Mouse (Mus musculus) embryo, embryonic 10.5 days (tissue): Measurements from ENCODE around the gene Raly.
A peak's percentile ranks its signal among the peaks of the same experiment; 100 is the strongest.

ENCODE experiments used
- DNase-seq: peaks from one replicate; pipeline ENCODE4 v3.0.0-alpha.2; 2015; ENCODE audit warnings: low spot score

The Raly gene

DNA sequence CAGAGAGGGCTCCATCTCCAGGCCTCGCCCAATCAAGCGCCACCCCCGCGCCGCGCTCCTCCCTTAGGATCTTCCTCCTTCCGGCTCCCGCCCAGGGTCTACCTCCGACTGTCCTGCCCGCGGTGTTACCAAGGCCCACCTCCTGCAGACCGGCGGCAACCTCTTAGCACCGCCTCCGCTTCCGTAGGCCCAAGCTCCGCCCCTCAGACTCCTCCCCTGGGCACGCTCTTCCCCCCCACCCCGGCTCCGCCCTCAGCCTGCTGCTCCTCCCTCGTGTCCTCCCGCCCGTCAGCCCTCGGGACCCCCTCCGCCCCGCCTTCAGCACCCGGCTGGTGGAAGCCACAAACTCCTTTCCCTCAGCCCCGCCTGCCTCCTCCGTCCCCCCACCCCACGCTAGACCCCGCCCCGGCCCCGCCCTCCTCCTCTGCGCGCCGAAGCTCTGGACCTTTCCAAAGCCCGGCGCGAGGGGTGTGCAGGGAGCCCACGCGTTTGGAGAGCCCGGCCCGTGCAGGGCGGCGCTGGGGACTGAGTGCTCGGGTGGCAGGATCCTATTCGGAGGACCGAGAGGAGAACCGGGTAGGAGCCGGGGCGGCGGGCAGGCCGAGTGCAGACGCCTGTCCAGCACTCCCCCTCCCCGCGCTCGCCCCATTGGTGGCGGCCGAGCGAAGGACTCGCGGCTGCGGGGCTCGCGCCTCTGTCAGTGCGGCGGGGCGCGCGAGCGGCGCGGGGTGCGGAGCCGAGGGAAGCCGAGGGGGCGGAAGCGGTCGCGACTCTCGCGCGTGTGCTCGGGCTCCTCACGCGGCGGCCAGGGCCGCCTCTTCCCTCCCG, at the start of gene Raly, which contains the start of gene a:
Gene Raly (plus strand): TSS at position 441 of the 828 bp plus-strand sequence.
Gene a (plus strand): TSS at position 747 of the 828 bp plus-strand sequence.
- DNase-seq, result peak; percentile 98

GRCm38 (mm10) chr2:154742911-154743819, 47.7 kb upstream of the Raly start:
- DNase-seq, result peak; percentile 54

DNA sequence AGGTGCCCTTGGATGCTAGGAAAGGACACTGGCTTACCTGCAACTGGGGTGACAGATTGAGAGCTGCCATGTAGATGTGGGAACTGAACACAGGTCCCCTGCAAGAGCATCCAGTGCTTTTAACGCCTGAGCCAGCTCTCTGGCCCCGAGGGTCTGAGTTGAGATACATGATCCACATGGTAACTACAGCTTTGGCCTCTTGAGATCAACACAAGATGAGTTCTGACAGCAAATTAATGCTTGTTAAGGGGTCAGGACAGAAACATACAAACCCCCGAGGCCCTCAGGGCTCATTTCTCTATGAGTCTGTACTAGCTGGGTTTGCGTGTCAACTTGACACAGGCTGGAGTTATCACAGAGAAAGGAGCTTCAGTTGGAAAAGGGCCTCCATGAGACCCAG, 47.0 kb upstream of the Raly start:
- DNase-seq, result peak; percentile 35

- DNase-seq, result no peak
These were observed 42.5 kb upstream of the Raly start for GRCm38 (mm10) chr2:154748383-154748782.

DNA sequence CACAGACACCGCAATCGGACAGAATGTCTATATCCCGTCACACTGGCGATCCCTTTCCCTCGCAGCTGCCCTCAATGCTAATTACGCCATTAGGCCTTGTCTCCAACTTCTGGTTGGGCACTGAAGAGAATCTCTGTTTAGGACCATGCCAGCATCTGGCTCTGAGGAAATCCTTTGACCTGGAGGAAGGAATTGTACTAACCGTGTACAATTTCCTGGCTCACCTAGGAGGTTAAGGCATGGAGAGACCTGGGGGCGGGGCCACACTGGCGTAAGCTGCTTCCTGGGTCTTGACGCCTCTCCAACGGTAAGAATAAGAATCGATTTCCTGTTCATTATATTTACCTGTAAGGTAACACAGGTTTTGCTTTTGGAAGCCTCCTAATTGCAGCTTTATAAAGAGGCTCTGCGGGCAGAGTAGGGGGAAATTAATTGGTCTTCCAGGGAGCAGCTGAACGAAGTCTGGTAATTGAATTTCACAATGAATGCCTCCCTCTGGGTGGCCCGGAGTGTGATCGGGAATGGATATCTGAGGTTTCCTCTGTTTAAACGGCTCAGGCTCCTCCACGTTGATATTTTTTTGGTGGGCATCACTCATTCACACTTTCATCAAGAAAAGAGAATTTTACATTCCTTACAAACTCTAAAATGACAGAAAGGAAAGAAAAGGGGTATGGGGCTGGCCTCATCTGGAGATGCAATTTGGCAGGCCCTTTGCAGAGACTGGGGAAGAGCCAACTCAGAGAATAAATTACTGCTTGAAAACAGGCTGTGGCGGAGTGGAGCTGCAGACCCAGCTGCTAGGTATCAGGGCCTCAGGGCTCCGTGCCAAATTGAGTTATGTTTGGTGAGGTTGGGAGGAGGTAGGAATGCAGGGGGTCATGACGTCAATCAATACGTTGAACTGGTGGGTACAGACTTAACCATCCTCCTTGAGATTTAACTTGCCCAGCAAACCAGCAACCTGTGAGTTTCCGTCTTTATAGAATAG, 41.6 kb upstream of the Raly start:
- DNase-seq, result peak; percentile 59

- DNase-seq, result no peak
These were observed 39.0 kb upstream of the Raly start for GRCm38 (mm10) chr2:154751924-154752323.

DNA sequence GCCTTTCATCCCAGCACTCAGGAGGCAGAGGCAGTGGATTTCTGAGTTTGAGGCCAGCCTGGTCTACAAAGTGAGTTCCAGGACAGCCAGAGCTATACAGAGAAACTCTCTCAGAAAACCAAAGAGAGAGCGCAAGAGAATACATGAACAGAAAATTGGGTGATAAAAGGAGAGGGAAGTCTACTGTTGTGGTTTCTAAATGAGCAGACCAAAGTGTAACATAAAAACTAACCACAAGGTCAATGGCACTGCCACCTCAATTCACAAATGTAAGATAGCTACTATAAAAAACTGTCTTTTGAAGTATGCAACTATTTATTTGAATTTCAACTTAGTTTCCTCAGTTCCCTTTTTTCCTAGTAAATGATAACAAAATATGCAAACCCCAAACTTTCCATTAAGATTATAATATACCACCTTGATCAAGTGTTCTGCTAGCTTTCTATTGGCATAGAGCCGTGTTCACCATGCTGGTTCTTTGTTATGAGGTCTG, 36.8 kb upstream of the Raly start:
- DNase-seq, result no peak

GRCm38 (mm10) chr2:154755791-154756190, 35.1 kb upstream of the Raly start:
- DNase-seq, result no peak

DNA sequence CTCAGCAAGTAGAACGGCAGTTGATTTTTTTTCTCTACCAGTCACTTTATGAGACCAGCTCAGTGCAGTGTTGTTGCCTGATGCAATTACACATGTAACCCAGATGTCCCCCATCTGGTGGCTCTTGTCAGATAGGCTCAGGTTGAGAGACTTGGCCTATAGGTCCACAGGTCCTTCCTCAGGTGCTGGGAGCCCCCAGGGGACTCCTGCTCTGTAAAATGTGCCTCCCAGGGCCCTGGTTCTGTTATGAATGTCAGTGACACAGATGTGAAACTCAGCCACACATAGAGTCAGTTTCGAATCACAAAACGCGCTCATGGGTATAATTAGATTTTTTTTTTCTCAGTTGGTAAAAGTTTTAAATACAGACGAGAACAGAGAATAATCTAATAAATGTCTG, 33.2 kb upstream of the Raly start:
- no peak for DNase-seq

- DNase-seq, result no peak
These were observed 32.4 kb upstream of the Raly start for GRCm38 (mm10) chr2:154758454-154758853.

GRCm38 (mm10) chr2:154763226-154763625, 27.7 kb upstream of the Raly start:
- no peak for DNase-seq

DNA sequence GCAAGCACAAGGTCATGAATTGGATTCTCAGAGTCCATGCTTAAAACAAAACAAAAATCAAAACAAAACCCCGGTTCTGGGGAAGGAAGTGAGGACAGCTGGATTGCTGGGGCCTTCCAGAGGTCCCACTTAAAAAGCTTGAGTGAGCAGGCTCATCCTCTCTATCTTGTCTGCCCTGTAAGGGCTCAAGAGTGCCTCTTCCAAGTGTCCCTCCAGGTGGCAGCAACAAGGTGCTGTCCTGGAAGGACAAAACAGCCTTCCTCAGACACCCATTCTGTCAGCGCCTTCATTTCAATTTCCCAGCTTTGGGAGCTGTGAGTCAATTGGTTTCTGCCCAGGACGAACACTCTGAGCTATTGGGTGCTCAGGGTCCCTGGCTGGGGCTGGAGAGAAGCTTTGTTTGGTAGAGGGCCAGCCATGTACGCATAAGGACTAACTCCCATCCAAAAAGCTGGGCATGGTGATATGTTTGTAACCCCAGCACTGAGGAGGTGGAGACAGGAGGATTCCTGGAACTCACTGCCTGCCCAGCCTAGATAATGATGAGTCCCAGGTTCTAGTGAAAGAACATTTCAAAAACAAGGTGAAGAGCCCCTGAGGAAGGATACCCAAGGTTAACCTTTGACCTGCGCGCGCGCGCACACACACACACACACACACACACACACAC, 25.9 kb upstream of the Raly start:
- no peak for DNase-seq

- no peak for DNase-seq
These were observed 25.3 kb upstream of the Raly start for GRCm38 (mm10) chr2:154765554-154766008.

DNA sequence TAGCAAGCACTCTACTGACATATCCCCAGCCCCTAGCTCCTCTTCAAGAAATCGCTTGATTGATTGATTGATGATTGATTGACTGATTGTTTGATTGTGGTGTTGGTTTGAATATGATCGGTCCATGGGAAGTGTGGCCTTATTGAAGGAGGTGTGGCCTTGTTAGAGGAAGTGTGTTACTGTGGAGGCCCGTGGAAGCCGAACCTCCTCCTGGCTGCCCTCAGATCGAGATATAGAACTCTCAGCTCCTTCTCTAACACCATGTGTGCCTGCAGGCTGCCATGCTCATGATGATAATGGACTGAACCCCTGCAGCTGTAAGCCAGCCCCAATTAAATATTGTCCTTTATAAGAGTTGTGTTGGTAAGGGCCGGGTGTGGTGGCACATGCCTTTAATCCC, 23.8 kb upstream of the Raly start:
- DNase-seq, result no peak

DNA sequence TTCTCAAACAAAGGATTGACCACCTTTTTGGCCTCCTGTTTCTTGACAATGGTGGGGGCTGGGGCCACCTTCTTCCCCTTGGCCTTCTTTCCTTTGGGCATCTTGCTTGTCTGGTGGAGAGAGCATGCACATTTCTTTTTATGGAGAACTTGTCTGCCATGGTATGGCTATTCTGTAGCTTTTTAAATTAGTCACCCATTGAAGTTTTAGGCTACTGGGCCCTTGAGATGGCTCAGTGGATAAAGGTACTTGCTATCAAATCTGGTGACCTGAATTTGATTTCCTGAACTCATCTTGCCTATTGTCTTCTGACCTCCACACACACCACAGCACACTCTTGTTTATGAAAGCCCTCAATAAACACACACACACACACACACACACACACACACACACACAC, 21.0 kb upstream of the Raly start, which contains the start of gene Gm14214:
Gene Gm14214 (minus strand): TSS at position 101 of the 400 bp plus-strand sequence.
- DNase-seq, result no peak

DNA sequence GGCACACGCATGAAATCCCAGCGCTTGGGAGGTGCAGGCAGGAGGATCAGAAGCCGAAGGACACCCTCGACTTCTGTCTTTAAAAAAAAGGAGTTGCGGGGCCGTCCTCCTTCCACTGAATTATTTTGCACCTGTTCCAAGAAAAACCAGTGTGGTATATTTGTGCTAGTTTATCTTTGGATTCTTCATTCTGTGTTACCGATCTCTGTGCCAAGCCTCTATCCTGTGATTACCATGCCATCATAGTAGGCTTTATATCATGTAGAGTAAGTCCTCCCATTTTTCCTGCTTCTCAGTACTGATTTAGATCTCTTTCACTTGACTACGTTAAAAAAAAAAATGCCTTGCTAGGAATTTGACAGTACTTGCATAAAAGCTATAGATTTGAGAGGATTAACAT, 19.3 kb upstream of the Raly start:
- DNase-seq, result no peak

- peak; percentile 76 for DNase-seq
These were observed 16.9 kb upstream of the Raly start for GRCm38 (mm10) chr2:154774032-154774431.

DNA sequence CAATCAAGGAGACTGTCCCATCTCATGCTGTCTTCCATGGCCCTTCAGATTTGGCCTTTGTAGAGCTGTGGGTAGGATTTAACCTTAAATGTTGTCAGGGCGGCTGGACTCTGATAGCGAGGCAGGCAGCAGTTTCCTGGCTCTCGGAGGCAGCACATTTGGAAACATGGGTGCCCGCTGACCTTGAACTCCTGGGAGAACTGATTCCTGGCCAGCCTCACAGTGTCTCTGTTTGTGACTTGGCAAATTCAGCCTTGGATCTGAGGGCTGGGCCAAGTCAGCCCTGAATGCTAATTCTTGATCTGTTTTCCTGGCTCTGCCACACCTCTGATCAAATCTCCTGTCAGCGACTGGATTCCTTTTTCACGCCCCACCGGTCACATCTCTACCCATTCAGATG, 14.4 kb upstream of the Raly start:
- DNase-seq, result no peak

DNA sequence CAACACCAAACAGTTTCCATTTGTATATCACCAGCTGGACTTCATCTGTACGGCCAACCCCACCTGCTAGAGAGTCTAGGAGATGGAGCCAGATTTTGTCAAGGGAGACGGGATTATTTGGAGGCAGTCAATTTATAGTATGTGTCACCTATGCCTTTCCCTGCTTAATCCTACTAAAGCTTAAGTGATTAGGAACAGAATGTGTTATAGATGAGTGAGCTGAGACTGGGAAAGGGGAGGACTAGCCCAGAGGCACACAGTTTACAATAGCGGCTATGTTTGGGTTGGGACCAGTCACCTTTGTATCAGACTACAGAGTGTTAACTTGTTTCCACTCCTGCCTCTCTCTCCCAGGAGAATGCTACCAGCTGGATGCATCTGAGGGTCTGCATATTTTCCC, 11.2 kb upstream of the Raly start:
- no peak for DNase-seq

- no peak for DNase-seq
These were observed 8.5 kb upstream of the Raly start for GRCm38 (mm10) chr2:154782361-154782760.
